Mouse (Mus musculus): ENCODE data around the gene Pygo1.

Gene Pygo1

GRCm38 (mm10) chr9:72935309-72935708, 9.9 kb downstream of the Pygo1 start:
- no peak for DNase-seq (ENCODE audit: low spot score in 2 of 2)

DNA sequence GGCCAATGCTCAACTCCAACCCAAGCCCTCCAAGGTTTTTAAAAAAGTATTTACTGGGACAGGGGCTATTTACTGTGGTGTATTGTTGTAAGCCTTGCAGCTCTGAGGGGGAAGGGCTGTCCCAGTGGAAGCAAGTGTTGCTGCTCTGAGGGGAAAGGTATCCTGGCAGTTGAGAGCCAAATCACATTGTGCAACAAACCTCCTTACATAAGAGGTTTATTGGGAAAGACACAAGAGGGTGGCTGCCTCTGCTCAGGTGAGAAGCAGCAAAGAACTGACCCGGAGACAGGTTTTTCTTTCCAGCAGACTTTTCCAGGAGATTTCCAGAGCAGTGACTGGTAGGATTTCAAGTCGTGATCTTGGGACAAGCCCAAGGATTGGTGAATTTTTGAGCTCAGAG, 10.9 kb downstream of the Pygo1 start:
- DNase-seq (ENCODE audit: low spot score in 2 of 2), result no peak

DNA sequence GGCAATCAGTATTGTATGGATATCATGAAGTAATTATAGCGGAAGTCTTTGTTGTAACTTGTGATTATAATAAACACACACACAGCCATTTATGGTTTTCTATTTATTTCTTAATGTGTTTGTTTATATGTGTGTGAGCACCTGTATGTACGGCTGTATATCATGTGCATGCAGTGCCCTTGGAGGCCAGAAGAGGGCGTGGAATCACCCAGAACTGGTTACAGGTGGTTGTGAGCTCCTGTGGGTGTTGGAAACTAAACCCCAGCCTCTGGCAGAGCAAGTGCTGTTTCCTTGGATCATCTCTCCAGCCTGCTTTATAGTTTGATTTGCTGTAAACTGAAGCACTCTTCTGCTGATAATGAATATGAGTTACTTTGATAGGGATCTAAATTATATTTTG, 18.0 kb downstream of the Pygo1 start:
- no peak for DNase-seq (ENCODE audit: low spot score in 2 of 2)

DNA sequence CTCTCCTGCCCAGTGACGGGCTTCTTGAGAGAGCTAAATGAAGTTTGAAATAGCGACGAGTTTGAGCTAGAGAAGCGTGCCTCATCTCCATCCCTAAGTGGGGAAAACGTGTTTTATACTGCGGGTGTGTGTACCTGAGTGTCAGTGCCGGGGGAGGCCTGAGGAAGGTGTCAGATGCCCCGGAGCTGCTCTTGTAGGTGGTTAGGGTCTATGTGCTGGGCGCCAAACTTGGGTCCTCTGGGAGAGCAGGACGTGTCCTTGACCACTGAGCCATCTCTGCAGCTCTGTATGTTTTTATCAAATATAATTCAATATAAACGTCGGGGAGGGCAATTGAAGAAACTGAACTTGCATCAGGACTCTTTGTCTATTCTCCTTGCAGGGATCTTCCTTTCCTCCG, 18.8 kb downstream of the Pygo1 start:
- no peak for DNase-seq (ENCODE audit: low spot score in 2 of 2)

DNA sequence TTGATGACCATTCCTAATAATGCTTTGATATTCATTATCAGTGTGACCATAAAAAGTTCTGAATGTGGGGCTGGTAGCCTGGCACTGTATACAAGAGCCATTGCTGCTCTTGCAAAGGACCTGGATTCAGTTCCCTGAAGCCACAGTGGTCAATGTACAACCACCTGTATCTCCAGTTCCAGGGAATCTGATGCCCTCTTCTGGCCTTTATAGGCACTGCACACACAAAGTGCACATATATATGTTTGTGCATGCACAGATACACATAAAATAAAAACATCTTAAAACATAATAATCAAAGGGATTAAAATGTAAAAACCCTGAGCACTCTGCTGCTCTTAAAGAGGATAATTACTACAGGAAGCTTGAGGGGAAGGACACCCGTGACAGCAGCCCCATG, 21.6 kb downstream of the Pygo1 start:
- no peak for DNase-seq (ENCODE audit: low spot score in 2 of 2)

- no peak for DNase-seq (ENCODE audit: low spot score in 2 of 2)
Measured at GRCm38 (mm10) chr9:72949572-72949971, 24.1 kb downstream of the Pygo1 start.

DNA sequence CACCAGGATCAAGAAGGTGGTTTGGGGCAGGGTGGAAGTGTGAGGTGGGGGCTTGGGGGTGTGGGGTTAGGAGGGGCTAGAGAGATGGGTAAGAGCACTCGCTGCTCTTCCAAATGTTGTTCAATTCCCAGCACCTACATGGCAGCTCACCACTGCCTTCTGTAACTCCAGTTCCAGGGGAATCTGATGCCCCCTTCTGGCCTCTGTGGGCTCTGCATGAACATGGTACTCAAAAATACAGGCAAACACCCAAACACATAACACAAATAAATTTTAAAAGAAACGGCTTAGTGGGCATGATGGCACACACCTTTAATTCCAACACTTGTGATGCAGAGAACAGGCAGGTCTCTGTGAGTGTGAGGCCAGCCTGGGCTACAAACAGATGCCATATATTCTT, 29.3 kb downstream of the Pygo1 start:
- no peak for DNase-seq (ENCODE audit: low spot score in 2 of 2)

- peak; percentile 47 to 75 for DNase-seq (ENCODE audit: low spot score in 2 of 2)
Measured at GRCm38 (mm10) chr9:72955546-72955945, 30.1 kb downstream of the Pygo1 start.

DNA sequence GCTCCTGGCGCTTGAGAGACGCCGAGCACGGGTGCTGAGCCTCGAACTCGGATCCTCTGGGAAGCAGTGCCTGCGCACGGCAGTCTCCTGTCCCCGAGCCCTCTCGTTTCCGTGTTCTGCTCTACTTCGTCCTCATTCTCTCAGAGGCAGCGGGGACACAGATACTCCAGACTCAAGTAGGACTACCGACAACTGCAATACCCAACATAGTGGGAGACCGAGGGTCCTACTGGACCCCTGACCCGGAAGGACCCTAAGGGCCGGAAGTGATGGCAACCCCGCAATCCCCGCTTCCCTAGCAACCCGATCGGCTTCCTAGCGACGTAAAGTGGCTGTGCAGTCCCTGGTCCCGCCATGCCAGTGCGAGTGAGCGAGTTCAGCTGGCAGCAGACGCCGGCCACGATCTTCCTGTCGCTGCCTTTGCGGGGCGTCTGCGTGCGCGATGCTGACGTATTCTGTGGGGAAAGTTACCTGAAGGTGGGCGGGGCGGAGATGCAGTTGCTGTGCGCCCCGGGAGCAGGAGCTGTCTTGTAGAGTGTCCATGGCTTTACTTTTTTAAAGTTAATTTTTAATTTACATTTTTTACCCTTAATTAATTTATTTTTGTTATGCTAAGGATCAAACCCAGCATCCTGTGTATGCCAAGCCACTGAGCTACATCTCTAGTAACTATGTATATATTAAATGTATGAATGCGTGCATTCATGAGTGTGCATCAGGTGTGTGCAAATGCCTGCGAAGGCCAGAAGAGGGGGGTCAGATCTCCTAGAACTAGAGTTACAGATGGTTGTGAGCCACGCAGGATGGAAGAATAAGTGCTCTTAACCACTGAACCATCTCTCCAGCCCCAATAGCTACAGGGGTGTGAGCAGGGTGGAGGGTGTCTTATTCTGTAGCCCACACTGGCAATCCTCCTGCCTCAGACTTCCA, 33.3 kb downstream of the Pygo1 start, which contains the start of the genes Dyx1c1 and Gm44503:
TSS of gene Dyx1c1 (plus strand) at position 265 of the 930 bp plus-strand sequence.
TSS of gene Gm44503 (plus strand) at position 332 of the 930 bp plus-strand sequence.
- peak; percentile 64 to 81 for DNase-seq (ENCODE audit: low spot score in 2 of 2)

DNA sequence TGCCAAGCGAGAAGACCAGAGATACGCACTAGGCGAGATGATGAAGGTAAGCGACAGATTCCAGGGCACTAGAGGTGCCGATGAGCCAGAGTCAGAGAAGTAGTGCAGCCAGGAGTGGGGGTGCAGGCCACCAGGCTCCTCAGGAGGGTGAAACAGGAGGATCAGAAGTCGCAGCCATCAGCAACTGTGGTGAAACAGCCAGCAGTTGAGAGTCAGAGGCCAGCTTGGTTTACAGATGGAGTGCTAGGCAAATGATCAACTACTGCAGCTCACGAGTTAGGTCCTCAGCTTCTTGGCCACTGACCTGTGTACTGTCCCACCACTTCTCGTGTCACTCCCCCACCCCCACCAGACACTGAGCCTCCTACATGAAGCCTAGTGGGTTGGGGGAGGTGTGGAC, 35.9 kb downstream of the Pygo1 start:
- no peak for DNase-seq (ENCODE audit: low spot score in 2 of 2)

GRCm38 (mm10) chr9:72961959-72962358, 36.5 kb downstream of the Pygo1 start:
- DNase-seq (ENCODE audit: low spot score in 2 of 2), result peak in 1 of 2 experiments; percentile 38

DNA sequence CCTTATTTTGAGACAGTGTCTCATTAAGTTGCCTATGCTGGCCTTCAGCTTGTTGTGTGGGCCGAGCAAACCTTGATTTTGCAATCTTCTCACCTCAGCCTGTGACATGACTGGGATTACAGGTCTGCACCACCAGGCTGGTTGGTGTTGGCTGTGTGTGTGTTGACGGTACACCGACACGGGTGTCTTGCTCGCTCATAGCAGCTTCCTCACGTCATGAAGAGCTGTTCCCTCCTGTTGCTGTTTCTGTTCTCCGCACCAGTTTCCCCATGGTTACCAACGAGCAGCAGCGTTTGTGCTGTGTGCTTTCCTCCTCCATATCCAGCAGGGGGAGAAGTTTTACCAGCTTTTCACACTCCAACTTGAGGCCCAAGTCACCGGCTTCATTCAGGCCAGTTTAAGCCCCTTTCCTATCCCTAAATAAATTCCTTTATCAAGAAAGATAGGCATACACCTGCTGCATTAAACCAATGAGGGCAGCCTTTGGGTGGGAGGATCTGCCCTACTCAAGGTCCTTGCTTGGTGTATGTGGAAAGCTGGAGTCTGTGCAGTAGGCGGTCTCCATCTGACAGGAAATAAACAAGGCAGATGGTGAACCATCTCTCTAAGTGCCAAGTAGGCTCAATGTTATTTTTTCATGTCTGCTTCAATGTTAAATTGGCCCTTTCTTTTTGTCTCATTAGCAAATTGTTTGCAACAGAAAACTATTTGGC, 43.1 kb downstream of the Pygo1 start:
- peak in 1 of 2 experiments; percentile 32 for DNase-seq (ENCODE audit: low spot score in 2 of 2)

GRCm38 (mm10) chr9:72969874-72970273, 44.4 kb downstream of the Pygo1 start:
- no peak for DNase-seq (ENCODE audit: low spot score in 2 of 2)

DNA sequence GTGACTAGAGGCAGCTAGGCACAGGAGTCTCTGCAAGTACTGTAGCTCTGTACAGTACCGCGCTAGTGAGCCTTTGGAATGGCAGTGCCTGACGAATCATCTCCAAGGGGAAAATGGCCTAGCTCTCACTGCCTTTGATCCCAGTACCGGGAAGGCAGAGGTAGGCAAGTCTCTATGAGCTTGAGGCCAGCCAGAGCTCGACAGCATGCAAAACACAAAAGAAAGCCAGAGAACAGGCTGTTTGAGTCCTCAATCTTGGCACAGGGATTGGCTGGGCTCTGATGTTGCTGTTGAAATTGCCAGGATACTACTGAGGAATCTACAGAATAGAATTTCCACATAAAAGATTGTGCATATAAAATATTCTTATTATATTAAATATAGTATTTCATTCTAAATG, 47.0 kb downstream of the Pygo1 start:
- DNase-seq (ENCODE audit: low spot score in 2 of 2), result no peak

DNA sequence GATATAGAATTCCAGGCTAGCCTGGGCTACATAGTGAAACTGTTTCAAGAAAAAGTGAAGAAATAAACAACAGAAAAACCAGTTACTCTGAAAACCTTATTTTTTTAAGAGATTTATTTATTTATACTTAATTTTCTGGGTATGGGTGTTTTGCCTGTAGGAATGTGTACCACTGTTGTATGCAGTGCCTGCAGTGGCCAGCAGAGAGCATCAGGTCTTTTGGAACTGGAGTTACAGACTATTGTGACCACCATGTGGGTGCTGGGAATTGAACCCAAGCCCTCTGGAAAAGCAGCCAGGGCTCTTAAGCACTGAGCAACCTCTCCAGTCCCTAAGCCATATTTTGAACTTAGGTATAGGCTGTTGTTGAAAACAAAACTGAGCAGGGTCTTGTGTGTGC, 47.5 kb downstream of the Pygo1 start:
- DNase-seq (ENCODE audit: low spot score in 2 of 2), result no peak

DNA sequence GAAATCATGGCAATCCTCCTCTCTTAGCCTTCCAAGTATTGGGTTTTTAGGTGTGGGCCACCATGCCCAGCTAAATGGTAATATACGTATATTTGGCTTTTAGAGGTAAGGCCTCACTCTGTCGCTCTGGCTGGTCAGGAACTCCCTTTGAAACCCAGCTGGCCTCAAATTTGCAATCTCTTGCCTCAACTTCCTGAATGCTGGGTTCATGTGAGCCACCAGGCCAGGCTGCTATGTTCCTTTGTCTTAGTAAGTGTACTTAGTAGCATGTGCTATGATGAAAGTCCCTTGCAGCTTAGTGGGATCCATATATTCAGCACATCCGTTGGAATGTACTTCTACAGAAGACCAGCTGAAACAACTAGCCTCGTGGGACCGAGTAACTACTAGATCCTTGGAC, 49.3 kb downstream of the Pygo1 start:
- DNase-seq (ENCODE audit: low spot score in 2 of 2), result no peak

GRCm38 (mm10) chr9:72975242-72975641, 49.8 kb downstream of the Pygo1 start:
- DNase-seq (ENCODE audit: low spot score in 2 of 2), result no peak

- no peak for DNase-seq (ENCODE audit: low spot score in 2 of 2)
Measured at GRCm38 (mm10) chr9:72983066-72983465, 57.6 kb downstream of the Pygo1 start.

DNA sequence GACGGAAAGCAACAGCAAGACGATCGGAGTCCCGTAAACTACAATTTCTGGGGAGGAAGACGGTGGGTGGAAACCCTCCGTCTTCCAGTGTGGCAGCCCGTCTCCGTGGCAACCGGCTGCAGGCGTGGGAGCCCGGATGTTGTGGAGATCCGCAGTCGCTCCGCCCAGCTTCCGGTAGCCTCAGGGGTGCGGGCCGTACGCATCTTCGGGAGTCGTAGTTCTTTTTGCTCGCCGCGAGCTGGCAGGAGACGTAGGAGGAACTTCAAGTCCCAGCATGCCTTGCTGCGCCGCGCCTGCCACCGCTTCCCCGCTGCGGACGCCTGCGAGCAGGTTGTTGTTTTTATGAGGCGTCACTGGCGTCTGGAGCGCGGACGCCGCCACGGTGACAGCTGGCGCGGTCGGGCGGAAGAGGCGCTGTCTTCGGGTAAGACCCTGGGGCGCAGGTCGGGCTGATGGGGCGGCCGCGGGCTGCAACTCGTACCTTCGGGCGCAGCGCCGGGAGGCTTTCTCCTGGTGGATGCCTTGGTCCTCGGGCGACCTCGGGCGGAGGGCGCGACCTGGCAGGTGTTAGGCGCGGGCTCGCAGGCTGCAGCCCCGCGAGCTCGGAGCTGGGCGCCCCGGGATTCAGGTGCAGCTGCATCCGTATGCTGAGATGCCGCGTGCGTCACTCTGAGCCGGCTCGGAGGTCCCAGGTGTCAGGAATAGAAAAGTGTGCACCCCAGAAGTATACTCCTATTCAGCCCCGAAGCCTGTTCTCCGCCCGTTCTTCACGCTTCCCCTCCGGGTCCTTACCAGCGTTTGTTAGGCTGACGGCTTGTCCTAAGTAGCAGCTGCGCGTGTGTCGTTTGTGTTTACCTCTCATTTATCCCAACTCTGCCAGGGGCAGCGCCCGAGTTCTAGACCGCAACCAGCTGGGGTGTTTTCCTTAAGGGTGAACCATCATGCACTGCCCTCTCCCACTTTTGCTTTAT, 60.1 kb downstream of the Pygo1 start, which contains the start of the genes Ccpg1os and Ccpg1:
TSS of gene Ccpg1os (minus strand) at position 133 of the 971 bp plus-strand sequence.
TSS of gene Ccpg1 (plus strand) at position 180 of the 971 bp plus-strand sequence.
- DNase-seq (ENCODE audit: low spot score in 2 of 2), result peak; percentile 94 to 95

DNA sequence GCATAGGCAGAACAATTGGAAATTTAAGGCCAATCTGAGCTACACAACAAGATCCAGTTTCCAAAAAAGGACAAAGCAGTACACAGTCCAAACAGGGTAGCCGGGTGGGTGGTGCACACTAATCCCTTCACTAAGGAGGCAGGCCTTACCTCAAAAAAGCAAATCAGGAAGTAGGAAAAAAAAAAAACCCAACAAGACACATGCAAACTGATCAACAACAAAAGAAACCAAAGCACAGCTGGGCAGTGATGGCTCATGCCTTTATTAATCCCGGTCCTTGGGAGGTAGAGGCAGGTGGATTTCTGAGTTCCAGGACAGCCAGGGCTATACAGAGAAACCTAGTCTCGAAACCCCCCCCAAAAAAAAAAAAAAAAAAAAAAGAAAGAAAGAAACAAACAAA, 62.3 kb downstream of the Pygo1 start:
- DNase-seq (ENCODE audit: low spot score in 2 of 2), result no peak

DNA sequence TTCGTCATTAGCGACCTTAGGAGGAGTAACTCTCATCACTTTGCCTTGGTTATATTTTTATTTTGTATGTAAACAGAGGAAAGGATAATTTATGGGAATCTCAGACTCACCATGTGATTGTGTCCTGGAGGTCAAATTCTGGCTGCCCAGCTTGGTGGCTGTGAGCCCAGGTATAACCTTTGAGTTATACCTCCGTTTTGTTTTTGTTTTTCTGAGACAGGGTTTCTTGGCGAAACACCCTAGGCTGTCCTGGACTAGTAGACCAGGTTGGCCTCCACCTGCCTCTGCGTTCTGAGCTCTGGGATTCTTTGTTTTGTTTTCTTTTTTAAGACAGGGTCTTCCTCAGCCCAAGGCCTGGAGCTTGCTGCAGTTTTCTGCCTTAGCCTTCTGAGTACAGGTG, 63.3 kb downstream of the Pygo1 start:
- no peak for DNase-seq (ENCODE audit: low spot score in 2 of 2)
